Mouse (Mus musculus): Measurements from ENCODE around the gene Nacc2. TPM values are rescaled to one million over a fixed set of nuclear protein-coding genes. Genes with fewer than 3 reads are reported as not detected.

Gene Nacc2
- polyA plus RNA-seq (2012; rRNA removed) = 117 and 124 TPM in 2 replicates

GRCm38 (mm10) chr2:26123079-26123648 lies at the start of gene Nacc2:
Gene Nacc2, minus strand, starts transcription at chr2:26123220.
- Histone ChIP-seq H3K27ac (ENCODE audit: insufficient read depth, low read length) (peak within 1 kb of the TSS; percentile 87), H3K27me3 (ENCODE audit: control insufficient read depth, insufficient read depth, low read length) (no peaks in the 10 kb centered on the region), H3K4me3 (replicated peaks; ENCODE audit: insufficient read depth, low read depth, low read length) (peak within 1 kb of the TSS; percentile 100), H3K4me1 (ENCODE audit: control insufficient read depth, insufficient read depth, low read length) (peaks cover 41% of the 10 kb centered on the region)
- DNase-seq = peak; percentile 48 to 55
- WGBS = 23% methylated on average over 9 of the region's 9 CpGs
- TF ChIP-seq POLR2A (IDR thresholded peaks at IDR 0.05; ENCODE audit: borderline replicate concordance, insufficient read depth, low read length) = no peak
- TF ChIP-seq CTCF (IDR thresholded peaks at IDR 0.05; ENCODE audit: borderline replicate concordance, insufficient read depth, low read depth, low read length) = no peak

DNA sequence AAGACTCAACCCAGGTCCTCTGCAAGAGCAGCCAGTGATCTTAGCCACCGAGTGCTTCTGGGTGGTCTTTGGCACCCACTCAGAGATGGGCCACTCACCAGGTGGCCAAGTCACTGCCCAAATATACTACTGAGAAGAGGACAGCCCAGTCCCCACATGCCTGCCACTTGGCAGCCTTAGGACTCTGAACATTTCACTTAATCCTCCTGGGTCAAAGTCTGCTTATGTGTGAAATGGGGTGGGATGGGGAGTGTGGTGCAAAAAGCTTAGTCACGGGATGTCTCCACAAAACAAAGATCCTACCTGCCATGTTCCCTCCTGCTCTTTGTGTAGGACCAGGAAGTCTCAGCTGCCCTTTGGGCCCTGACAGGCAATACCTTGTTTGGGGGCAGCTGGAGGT lies 49.1 kb upstream of the Nacc2 start:
- H3K4me3 ChIP-seq (replicated peaks; ENCODE audit: insufficient read depth, low read depth, low read length) = no peak overlapping the region
- H3K4me1 ChIP-seq (ENCODE audit: control insufficient read depth, insufficient read depth, low read length) = peaks cover 5% of the 10 kb centered on the region
- no peak for TF ChIP-seq POLR2A (IDR thresholded peaks at IDR 0.05; ENCODE audit: borderline replicate concordance, insufficient read depth, low read length)
- TF ChIP-seq CTCF (IDR thresholded peaks at IDR 0.05; ENCODE audit: borderline replicate concordance, insufficient read depth, low read depth, low read length) = no peak
- H3K27me3 ChIP-seq (ENCODE audit: control insufficient read depth, insufficient read depth, low read length) = no peaks in the 10 kb centered on the region
- WGBS = 57% methylated on average over 2 of the region's 2 CpGs
- no peak overlapping the region for H3K27ac ChIP-seq (ENCODE audit: insufficient read depth, low read length)
- DNase-seq = no peak

GRCm38 (mm10) chr2:26170376-26170775 lies 47.4 kb upstream of the Nacc2 start:
- H3K27ac ChIP-seq (ENCODE audit: insufficient read depth, low read length) = no peak overlapping the region
- H3K4me3 ChIP-seq (replicated peaks; ENCODE audit: insufficient read depth, low read depth, low read length) = no peak overlapping the region
- no peak for DNase-seq
- no peaks in the 10 kb centered on the region for H3K27me3 ChIP-seq (ENCODE audit: control insufficient read depth, insufficient read depth, low read length)
- TF ChIP-seq CTCF (IDR thresholded peaks at IDR 0.05; ENCODE audit: borderline replicate concordance, insufficient read depth, low read depth, low read length) (no peak), POLR2A (IDR thresholded peaks at IDR 0.05; ENCODE audit: borderline replicate concordance, insufficient read depth, low read length) (no peak)
- 76% methylated on average over 2 of the region's 2 CpGs for WGBS
- H3K4me1 ChIP-seq (ENCODE audit: control insufficient read depth, insufficient read depth, low read length) = peaks cover 5% of the 10 kb centered on the region

- 45% methylated on average over 11 of the region's 11 CpGs for WGBS
- H3K27ac ChIP-seq (ENCODE audit: insufficient read depth, low read length) = no peak overlapping the region
- no peak overlapping the region for H3K4me3 ChIP-seq (replicated peaks; ENCODE audit: insufficient read depth, low read depth, low read length)
- H3K27me3 ChIP-seq (ENCODE audit: control insufficient read depth, insufficient read depth, low read length) = no peaks in the 10 kb centered on the region
- TF ChIP-seq POLR2A (IDR thresholded peaks at IDR 0.05; ENCODE audit: borderline replicate concordance, insufficient read depth, low read length) = no peak
- no peak for TF ChIP-seq CTCF (IDR thresholded peaks at IDR 0.05; ENCODE audit: borderline replicate concordance, insufficient read depth, low read depth, low read length)
- DNase-seq = no peak
- no peaks in the 10 kb centered on the region for H3K4me1 ChIP-seq (ENCODE audit: control insufficient read depth, insufficient read depth, low read length)
Observed at GRCm38 (mm10) chr2:26168843-26169579, 46.0 kb upstream of the Nacc2 start.

GRCm38 (mm10) chr2:26166890-26167289 lies 43.9 kb upstream of the Nacc2 start:
- no peak overlapping the region for H3K4me3 ChIP-seq (replicated peaks; ENCODE audit: insufficient read depth, low read depth, low read length)
- 86% methylated on average over 3 of the region's 3 CpGs for WGBS
- H3K27ac ChIP-seq (ENCODE audit: insufficient read depth, low read length) = no peak overlapping the region

GRCm38 (mm10) chr2:26158064-26158463 lies 35.0 kb upstream of the Nacc2 start:
- TF ChIP-seq POLR2A (IDR thresholded peaks at IDR 0.05; ENCODE audit: borderline replicate concordance, insufficient read depth, low read length) (no peak), CTCF (IDR thresholded peaks at IDR 0.05; ENCODE audit: borderline replicate concordance, insufficient read depth, low read depth, low read length) (no peak)
- WGBS = 58% methylated on average over 9 of the region's 9 CpGs
- peaks cover 29% of the 10 kb centered on the region for H3K4me1 ChIP-seq (ENCODE audit: control insufficient read depth, insufficient read depth, low read length)
- no peaks in the 10 kb centered on the region for H3K27me3 ChIP-seq (ENCODE audit: control insufficient read depth, insufficient read depth, low read length)
- no peak for DNase-seq
- H3K4me3 ChIP-seq (replicated peaks; ENCODE audit: insufficient read depth, low read depth, low read length) = no peak overlapping the region
- H3K27ac ChIP-seq (ENCODE audit: insufficient read depth, low read length) = no peak overlapping the region

More at GRCm38 (mm10) chr2:26166890-26167289, 43.9 kb upstream of the Nacc2 start:
- no peak for DNase-seq
- TF ChIP-seq POLR2A (IDR thresholded peaks at IDR 0.05; ENCODE audit: borderline replicate concordance, insufficient read depth, low read length) (no peak), CTCF (IDR thresholded peaks at IDR 0.05; ENCODE audit: borderline replicate concordance, insufficient read depth, low read depth, low read length) (no peak)
- no peaks in the 10 kb centered on the region for H3K27me3 ChIP-seq (ENCODE audit: control insufficient read depth, insufficient read depth, low read length)
- H3K4me1 ChIP-seq (ENCODE audit: control insufficient read depth, insufficient read depth, low read length) = no peaks in the 10 kb centered on the region

GRCm38 (mm10) chr2:26156191-26156977 lies 33.4 kb upstream of the Nacc2 start:
- TF ChIP-seq POLR2A (IDR thresholded peaks at IDR 0.05; ENCODE audit: borderline replicate concordance, insufficient read depth, low read length) = no peak
- no peak for TF ChIP-seq CTCF (IDR thresholded peaks at IDR 0.05; ENCODE audit: borderline replicate concordance, insufficient read depth, low read depth, low read length)
- H3K27ac ChIP-seq (ENCODE audit: insufficient read depth, low read length) = no peak overlapping the region
- DNase-seq = no peak
- no peak overlapping the region for H3K4me3 ChIP-seq (replicated peaks; ENCODE audit: insufficient read depth, low read depth, low read length)
- no peaks in the 10 kb centered on the region for H3K27me3 ChIP-seq (ENCODE audit: control insufficient read depth, insufficient read depth, low read length)
- WGBS = 36% methylated on average over 10 of the region's 10 CpGs
- peaks cover 29% of the 10 kb centered on the region for H3K4me1 ChIP-seq (ENCODE audit: control insufficient read depth, insufficient read depth, low read length)
